Mouse (Mus musculus) gonadal fat pad, adult 2 months (tissue): ENCODE data around the gene Sema5a. TPM values are rescaled to one million over a fixed set of nuclear protein-coding genes. Genes with fewer than 3 reads are reported as not detected.
A peak's percentile ranks its signal among the peaks of the same experiment; 100 is the strongest.

Source experiments
- DNase-seq: peaks from one replicate; pipeline ENCODE4 v3.0.0-alpha.2; 2012; ENCODE audit warnings: low read depth
- polyA plus RNA-seq: library from polyadenylated mRNA; depleted of rRNA; stranded (reverse); fragments of >200 nt; gene quantifications from 2 replicates; pipeline ENCODE4 v1.2.3, GENCODE M21; 2012

The Sema5a gene
- polyA plus RNA-seq, 1 experiment = 7.8 TPM

DNA sequence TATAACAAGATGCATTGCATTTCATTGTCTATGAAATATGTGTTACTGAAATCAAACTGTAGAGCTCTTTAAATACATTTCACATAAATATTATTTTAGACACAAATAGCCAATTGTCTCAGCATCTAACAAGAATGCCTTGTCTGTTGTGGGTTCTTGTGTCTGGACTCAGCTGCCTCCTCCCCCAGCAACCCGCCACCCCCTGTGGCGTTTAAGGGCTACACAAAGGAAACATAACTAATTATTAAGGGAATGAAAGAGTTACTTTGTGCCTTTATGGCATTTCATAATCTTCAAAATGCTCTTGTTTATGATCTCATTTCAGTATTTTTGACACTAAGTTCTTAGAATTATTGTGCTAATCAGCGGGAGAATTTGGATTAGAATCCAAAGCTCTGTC is 298.6 kb downstream of the Sema5a start:
- no peak for DNase-seq

- DNase-seq = no peak
These were observed 300.8 kb downstream of the Sema5a start for GRCm38 (mm10) chr15:32545455-32545854.

GRCm38 (mm10) chr15:32546746-32547145 is 302.1 kb downstream of the Sema5a start:
- no peak for DNase-seq

GRCm38 (mm10) chr15:32558925-32559324 is 314.3 kb downstream of the Sema5a start:
- DNase-seq = no peak

DNA sequence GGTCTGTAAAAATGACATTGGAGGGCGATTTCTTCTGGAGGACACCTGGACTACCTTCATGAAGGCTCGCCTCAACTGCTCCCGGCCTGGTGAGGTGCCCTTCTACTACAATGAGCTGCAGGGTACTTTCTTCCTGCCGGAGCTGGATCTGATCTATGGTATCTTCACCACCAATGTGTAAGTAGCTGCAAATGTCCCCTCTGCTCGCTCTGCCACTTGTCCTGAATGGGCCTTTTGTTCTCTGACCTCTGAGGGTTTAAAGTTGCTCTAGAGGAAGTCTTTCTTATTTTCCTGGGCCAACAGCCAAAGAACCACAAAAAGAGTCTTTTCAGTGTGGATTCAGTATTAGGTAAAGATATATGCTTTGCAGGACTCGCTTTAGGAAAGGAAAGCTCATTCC is 318.0 kb downstream of the Sema5a start:
- no peak for DNase-seq

DNA sequence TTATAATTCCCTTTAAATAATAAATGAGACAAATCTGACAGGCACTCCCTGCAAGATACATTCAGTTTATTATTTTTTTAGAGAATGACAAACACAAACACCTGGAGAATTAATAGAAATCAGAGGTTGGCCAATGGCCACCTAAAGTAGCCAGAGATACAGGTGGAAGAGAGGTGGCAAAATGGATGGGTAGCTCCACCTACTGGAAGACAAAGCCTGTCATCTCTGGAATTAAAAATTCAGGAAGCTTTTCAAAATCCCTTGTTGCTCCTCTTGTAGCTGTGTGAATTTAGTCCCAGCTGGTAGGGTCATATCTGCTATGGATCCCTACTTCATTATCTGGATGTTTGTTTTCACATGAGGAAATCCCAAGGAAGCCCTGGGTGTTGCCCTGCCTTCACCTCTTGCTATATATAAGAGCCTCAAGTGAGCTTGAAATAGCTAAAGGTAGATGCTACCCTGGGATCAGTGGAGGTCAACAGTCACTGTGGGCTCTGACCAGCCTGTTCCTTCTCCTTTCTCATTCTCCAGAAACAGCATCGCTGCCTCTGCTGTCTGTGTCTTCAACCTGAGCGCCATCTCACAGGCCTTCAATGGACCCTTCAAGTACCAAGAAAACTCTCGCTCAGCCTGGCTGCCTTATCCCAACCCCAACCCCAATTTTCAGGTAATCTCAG is 323.7 kb downstream of the Sema5a start:
- no peak for DNase-seq

DNA sequence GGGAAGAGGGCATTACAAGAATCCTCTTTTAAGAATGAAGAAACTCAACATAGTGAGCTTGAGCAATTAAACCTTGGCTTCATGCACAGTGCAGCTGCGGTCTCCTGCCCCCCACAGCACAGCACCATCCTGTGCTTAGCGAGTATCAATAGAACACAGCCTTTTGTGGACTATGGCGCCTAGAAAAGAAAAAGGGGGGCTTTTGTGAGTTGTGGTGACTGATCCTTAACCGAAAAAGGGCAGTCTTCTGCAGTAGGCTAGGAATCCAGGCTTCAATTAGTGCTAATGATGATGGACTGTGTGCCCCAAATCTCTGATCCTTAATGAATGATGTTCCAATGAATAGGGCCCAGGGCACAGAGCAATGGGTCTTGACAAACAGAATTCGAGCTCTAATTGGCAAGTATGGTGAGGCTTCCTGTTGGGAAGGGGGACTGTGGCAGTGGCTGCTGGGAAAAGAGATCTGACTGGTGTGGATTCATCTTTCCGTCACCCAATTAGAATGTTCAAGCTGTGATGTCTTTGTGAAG is 324.3 kb downstream of the Sema5a start:
- DNase-seq = no peak

DNA sequence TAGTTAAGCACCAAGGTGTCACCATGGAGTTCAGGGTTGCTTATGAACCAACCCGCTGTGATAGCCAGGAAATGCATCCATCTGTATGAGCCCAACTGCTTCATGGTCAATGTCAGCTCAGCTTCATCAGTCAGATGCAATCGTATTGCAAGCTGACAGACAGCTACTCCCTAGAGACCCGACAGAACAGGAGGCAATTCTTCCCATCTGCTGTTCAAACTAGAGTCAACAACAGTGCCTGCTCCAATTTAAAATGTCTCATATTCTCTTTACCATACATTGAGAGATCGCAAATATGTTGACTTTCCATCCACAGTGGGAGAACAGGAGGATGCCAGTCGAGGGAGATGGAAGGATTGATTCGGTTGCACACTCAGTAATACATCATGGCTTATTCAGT is 329.7 kb downstream of the Sema5a start:
- DNase-seq = no peak

DNA sequence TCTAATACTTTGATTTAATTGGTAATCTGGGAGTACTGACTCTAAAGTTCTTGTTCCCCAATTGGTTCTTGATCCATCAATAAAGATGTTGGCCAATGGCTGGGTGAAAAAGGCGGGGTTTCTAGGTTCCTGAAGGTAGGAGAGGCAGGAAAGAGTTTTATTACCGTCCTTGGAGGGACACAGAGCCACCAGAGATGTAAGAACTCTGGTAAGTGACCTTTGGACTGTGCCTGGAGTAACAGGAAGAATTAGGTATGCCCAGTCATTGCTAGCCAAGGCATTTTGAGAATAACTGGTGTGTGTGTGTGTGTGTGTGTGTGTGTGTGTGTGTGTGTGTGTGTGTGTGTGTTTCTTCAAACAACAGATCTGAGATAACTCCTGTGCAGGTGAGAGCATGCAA is 330.6 kb downstream of the Sema5a start:
- no peak for DNase-seq

- DNase-seq = no peak
These were observed 334.7 kb downstream of the Sema5a start for GRCm38 (mm10) chr15:32579351-32579750.

DNA sequence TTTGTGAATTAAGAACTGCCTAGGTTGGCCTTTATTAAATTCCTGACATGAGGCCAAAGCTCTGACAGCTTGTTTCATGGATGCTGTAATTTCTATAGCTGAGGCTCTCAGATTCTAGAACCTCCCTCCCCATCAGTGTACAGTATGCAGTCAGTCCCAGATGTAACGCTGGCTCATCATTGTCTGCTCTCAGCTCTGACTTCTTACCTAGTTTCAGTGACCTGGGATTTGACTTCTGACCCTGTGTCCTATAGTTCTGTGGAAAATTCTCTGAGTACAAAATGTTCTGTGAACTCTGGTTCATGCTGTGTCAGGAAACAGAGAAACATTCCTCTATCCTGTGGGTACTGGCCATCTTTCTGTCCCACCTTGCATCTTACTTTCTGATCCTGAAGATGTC is 346.0 kb downstream of the Sema5a start:
- DNase-seq = no peak

DNA sequence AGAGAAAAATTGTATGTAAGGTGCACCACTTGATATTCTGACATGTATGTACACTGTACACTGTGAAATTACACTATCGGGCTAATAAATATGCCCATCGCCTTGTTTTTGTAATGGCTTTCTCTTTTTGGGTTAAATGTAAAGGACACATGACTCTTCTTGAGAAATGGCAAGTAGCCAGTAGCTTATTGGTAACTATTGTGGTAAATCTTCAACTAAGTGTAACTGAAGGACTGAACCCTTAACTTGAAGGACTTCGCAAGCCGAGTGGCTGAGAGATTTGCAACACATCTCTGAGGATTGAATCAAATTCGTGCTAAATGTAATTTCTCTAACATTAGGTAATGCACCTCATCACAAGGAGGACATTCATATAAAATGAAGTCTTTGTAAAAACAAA is 349.1 kb downstream of the Sema5a start:
- DNase-seq = no peak

GRCm38 (mm10) chr15:32596574-32596973 is 352.0 kb downstream of the Sema5a start:
- DNase-seq = no peak

- DNase-seq = no peak
These were observed 352.6 kb downstream of the Sema5a start for GRCm38 (mm10) chr15:32597189-32597588.

- no peak for DNase-seq
These were observed 362.6 kb downstream of the Sema5a start for GRCm38 (mm10) chr15:32607236-32607635.

GRCm38 (mm10) chr15:32610776-32611175 is 366.2 kb downstream of the Sema5a start:
- peak; percentile 41 for DNase-seq

GRCm38 (mm10) chr15:32611201-32611600 is 366.6 kb downstream of the Sema5a start:
- no peak for DNase-seq

DNA sequence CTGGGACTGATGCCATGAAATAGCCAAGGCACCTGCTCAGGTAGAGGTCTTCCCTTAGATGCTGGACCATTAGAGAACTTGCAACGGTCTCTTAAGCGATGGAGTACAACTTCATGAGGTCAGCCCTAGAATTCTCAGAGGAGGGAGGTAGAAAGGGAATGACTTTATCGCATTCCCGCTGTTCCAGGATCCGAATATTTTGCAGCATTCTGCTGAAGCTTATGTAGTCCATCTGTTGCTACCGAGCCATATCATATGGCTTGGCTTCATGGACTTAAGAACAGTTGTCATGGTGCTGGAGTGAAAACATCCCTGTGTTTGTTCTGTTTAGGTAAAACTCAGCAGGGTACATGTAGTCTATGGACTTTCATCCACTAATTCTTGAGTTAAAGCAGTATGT is 369.1 kb downstream of the Sema5a start:
- DNase-seq = no peak

DNA sequence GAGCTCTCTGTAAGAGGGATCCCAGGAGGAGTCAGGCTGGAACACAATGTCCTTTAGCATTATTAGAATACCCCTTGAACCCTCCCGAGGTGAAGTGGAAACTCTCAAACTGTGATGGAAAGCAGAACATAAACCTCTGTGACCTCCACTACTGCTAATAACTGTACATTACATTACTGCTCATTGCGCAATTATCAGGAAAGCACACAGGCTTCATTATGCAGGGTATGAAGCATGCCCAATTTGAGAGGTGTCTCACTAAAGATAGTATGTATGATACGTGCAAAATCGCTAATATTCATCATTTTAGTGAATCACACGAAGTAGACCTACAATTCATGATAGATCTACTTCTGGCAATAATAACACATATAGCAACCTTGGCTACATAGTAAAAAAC is 371.2 kb downstream of the Sema5a start:
- no peak for DNase-seq

GRCm38 (mm10) chr15:32619199-32619598 is 374.6 kb downstream of the Sema5a start:
- no peak for DNase-seq

- DNase-seq = no peak
These were observed 378.6 kb downstream of the Sema5a start for GRCm38 (mm10) chr15:32623037-32623739.

- DNase-seq = no peak
These were observed 379.5 kb downstream of the Sema5a start for GRCm38 (mm10) chr15:32624106-32624505.

GRCm38 (mm10) chr15:32626031-32626430 is 381.4 kb downstream of the Sema5a start:
- DNase-seq = no peak
